Mouse (Mus musculus) CH12.LX (cell line): ENCODE results near the gene Ccdc88c. TPM values are rescaled to one million over a fixed set of nuclear protein-coding genes. Genes with fewer than 3 reads are reported as not detected.

Experiments
- DNase-seq: peaks from one replicate; pipeline ENCODE4 v3.0.0-alpha.2; 2013; ENCODE audit errors: extremely low read depth
- H3K27ac ChIP-seq: 2 replicates; pipeline ENCODE4 v1.5.1; 2012; ENCODE audit warnings: low read depth, mild to moderate bottlenecking, control low read depth, moderate library complexity; ENCODE audit not compliant: insufficient read depth
- H3K27me3 ChIP-seq: replicated peaks from 2 replicates; pipeline ENCODE3; 2012; ENCODE audit warnings: inconsistent platforms
- H3K36me3 ChIP-seq, 2 experiments: replicated peaks in 1 of 2; 2 replicates each; pipeline versions ENCODE3 to v1.6.1; 2012; ENCODE audit warnings: inconsistent platforms in 1 of 2, low read length in 1 of 2, mild to moderate bottlenecking in 1 of 2, mixed read lengths in 1 of 2, moderate library complexity in 1 of 2; ENCODE audit not compliant: control insufficient read depth in 1 of 2, insufficient read depth in 1 of 2
- H3K4me1 ChIP-seq, 2 experiments: 2 replicates each; pipeline ENCODE4 v1.6.1; 2012; ENCODE audit warnings: inconsistent platforms in 1 of 2, moderate library complexity in 1 of 2; ENCODE audit not compliant: insufficient read depth in 2 of 2, control insufficient read depth in 1 of 2
- H3K4me2 ChIP-seq: 2 replicates; pipeline ENCODE4 v1.6.1; 2012; ENCODE audit warnings: low read depth, mild to moderate bottlenecking, control low read depth; ENCODE audit not compliant: poor library complexity, insufficient read depth, severe bottlenecking
- H3K4me3 ChIP-seq, 3 experiments: fragments of 150-350 bp in 1 of 3; sonication (generic) in 1 of 3; replicated peaks in 1 of 3; 2 replicates each; pipeline versions ENCODE3 to v1.5.1; 2011 to 2012; ENCODE audit warnings: low read depth in 2 of 3, low read length in 2 of 3, mild to moderate bottlenecking in 2 of 3, moderate library complexity in 2 of 3, control low read depth in 1 of 3, improper control_type of control experiment in 1 of 3, inconsistent platforms in 1 of 3, mixed read lengths in 1 of 3; ENCODE audit not compliant: poor library complexity in 1 of 3
- H3K79me2 ChIP-seq: replicated peaks from 2 replicates; pipeline ENCODE4 v1.6.1; 2012; ENCODE audit warnings: mild to moderate bottlenecking, moderate library complexity; ENCODE audit not compliant: control insufficient read depth, poor library complexity, insufficient read depth, severe bottlenecking; ENCODE audit errors: extremely low read depth
- H3K9ac ChIP-seq: 2 replicates; pipeline ENCODE4 v1.6.1; 2012; ENCODE audit warnings: low read depth, mild to moderate bottlenecking, control low read depth, moderate library complexity; ENCODE audit not compliant: insufficient read depth
- H3K9me3 ChIP-seq: replicated peaks from 2 replicates; pipeline ENCODE3; 2012; ENCODE audit warnings: low read length, inconsistent platforms, mixed read lengths
- BHLHE40 ChIP-seq: IDR thresholded peaks from 2 replicates; pipeline ENCODE4 v1.6.1; 2011; ENCODE audit warnings: mild to moderate bottlenecking, low read depth, low read length, improper control_type of control experiment
- CHD1 ChIP-seq: IDR thresholded peaks from 2 replicates; pipeline ENCODE4 v1.6.1; 2012; ENCODE audit warnings: low read depth, low read length, improper control_type of control experiment, inconsistent platforms
- CHD2 ChIP-seq: IDR thresholded peaks from 2 replicates; pipeline ENCODE4 v1.6.1; 2011; ENCODE audit warnings: low read length, improper control_type of control experiment
- CTCF ChIP-seq, 2 experiments: IDR thresholded peaks in 1 of 2; conservative IDR thresholded peaks in 1 of 2; 2 replicates each; pipeline ENCODE4 v1.5.1; 2011 to 2012; ENCODE audit warnings: low read depth in 2 of 2, low read length in 2 of 2, improper control_type of control experiment in 1 of 2, inconsistent platforms in 1 of 2, mild to moderate bottlenecking in 1 of 2, moderate library complexity in 1 of 2
- E2F4 ChIP-seq: IDR thresholded peaks from 2 replicates; pipeline ENCODE4 v1.6.1; 2011; ENCODE audit warnings: low read depth, low read length, improper control_type of control experiment; ENCODE audit not compliant: insufficient replicate concordance
- ELF1 ChIP-seq: IDR thresholded peaks from 2 replicates; pipeline ENCODE4 v1.6.1; 2014; ENCODE audit warnings: low read depth, mild to moderate bottlenecking, inconsistent platforms, low read length, improper control_type of control experiment
- EP300 ChIP-seq: IDR thresholded peaks from 2 replicates; pipeline ENCODE4 v1.6.1; 2011; ENCODE audit warnings: low read length, improper control_type of control experiment
- ETS1 ChIP-seq: conservative IDR thresholded peaks from 2 replicates; pipeline ENCODE4 v1.6.1; 2012; ENCODE audit warnings: low read depth, mild to moderate bottlenecking, inconsistent platforms, low read length, improper control_type of control experiment, moderate library complexity
- HCFC1 ChIP-seq: IDR thresholded peaks from 2 replicates; pipeline ENCODE4 v1.6.1; 2012; ENCODE audit warnings: low read depth, mild to moderate bottlenecking, inconsistent platforms, low read length, improper control_type of control experiment
- IRF4 ChIP-seq: IDR thresholded peaks from 2 replicates; pipeline ENCODE4 v1.6.1; 2014; ENCODE audit warnings: low read depth, mild to moderate bottlenecking, inconsistent platforms, low read length, improper control_type of control experiment
- JUN ChIP-seq: IDR thresholded peaks from 2 replicates; pipeline ENCODE4 v1.6.1; 2011; ENCODE audit warnings: low read depth, mild to moderate bottlenecking, low read length, improper control_type of control experiment, moderate library complexity; ENCODE audit not compliant: insufficient read depth
- JUND ChIP-seq: conservative IDR thresholded peaks from 2 replicates; pipeline ENCODE4 v1.6.1; 2011; ENCODE audit warnings: low read depth, low read length, improper control_type of control experiment
- KAT2A ChIP-seq: IDR thresholded peaks from 2 replicates; pipeline ENCODE4 v1.6.1; 2012; ENCODE audit warnings: low read length, improper control_type of control experiment, inconsistent platforms; ENCODE audit not compliant: insufficient replicate concordance
- MAFK ChIP-seq: IDR thresholded peaks from 2 replicates; pipeline ENCODE4 v1.6.1; 2011; ENCODE audit warnings: low read length, improper control_type of control experiment; ENCODE audit not compliant: insufficient replicate concordance
- MAX ChIP-seq: IDR thresholded peaks from 2 replicates; pipeline ENCODE4 v1.6.1; 2011; ENCODE audit warnings: low read length, improper control_type of control experiment
- MEF2A ChIP-seq: IDR thresholded peaks from 2 replicates; pipeline ENCODE4 v1.6.1; 2014; ENCODE audit warnings: low read depth, mild to moderate bottlenecking, inconsistent platforms, low read length, improper control_type of control experiment, borderline replicate concordance
- MYC ChIP-seq: IDR thresholded peaks from 2 replicates; pipeline ENCODE4 v1.6.1; 2011; ENCODE audit warnings: low read depth, mild to moderate bottlenecking, improper control_type of control experiment, low read length
- NELFE ChIP-seq: IDR thresholded peaks from 2 replicates; pipeline ENCODE4 v1.6.1; 2011; ENCODE audit warnings: low read depth, low read length, improper control_type of control experiment
- POLR2A ChIP-seq: IDR thresholded peaks from 2 replicates; pipeline ENCODE4 v1.6.1; 2011; ENCODE audit warnings: low read depth, mild to moderate bottlenecking, improper control_type of control experiment, low read length
- POLR2AphosphoS2 ChIP-seq: IDR thresholded peaks from 2 replicates; pipeline ENCODE4 v1.6.1; 2011; ENCODE audit warnings: low read depth, low read length, improper control_type of control experiment
- RAD21 ChIP-seq: IDR thresholded peaks from 2 replicates; pipeline ENCODE4 v1.6.1; 2011; ENCODE audit warnings: low read depth, mild to moderate bottlenecking, low read length, improper control_type of control experiment, moderate library complexity
- RCOR1 ChIP-seq: conservative IDR thresholded peaks from 2 replicates; pipeline ENCODE4 v1.6.1; 2012; ENCODE audit warnings: low read depth, mild to moderate bottlenecking, inconsistent platforms, low read length, improper control_type of control experiment
- SIN3A ChIP-seq: IDR thresholded peaks from 2 replicates; pipeline ENCODE4 v1.6.1; 2012; ENCODE audit warnings: low read length, improper control_type of control experiment, inconsistent platforms
- SMC3 ChIP-seq: IDR thresholded peaks from 2 replicates; pipeline ENCODE4 v1.6.1; 2011; ENCODE audit warnings: low read depth, low read length, improper control_type of control experiment
- TBP ChIP-seq: conservative IDR thresholded peaks from 2 replicates; pipeline ENCODE4 v1.6.1; 2011; ENCODE audit warnings: low read depth, low read length, improper control_type of control experiment
- TCF12 ChIP-seq: IDR thresholded peaks from 2 replicates; pipeline ENCODE4 v1.6.1; 2014; ENCODE audit warnings: low read depth, mild to moderate bottlenecking, inconsistent platforms, low read length, improper control_type of control experiment
- UBTF ChIP-seq: IDR thresholded peaks from 2 replicates; pipeline ENCODE4 v1.6.1; 2012; ENCODE audit warnings: low read depth, mild to moderate bottlenecking, inconsistent platforms, low read length, improper control_type of control experiment, moderate library complexity
- USF1 ChIP-seq: IDR thresholded peaks from 2 replicates; pipeline ENCODE4 v1.6.1; 2014; ENCODE audit warnings: low read depth, mild to moderate bottlenecking, inconsistent platforms, low read length, improper control_type of control experiment
- USF2 ChIP-seq: conservative IDR thresholded peaks from 2 replicates; pipeline ENCODE4 v1.6.1; 2011; ENCODE audit warnings: low read depth, low read length, improper control_type of control experiment
- ZKSCAN1 ChIP-seq: IDR thresholded peaks from 2 replicates; pipeline ENCODE4 v1.6.1; 2012; ENCODE audit warnings: low read depth, inconsistent platforms, low read length, improper control_type of control experiment, borderline replicate concordance
- ZMIZ1 ChIP-seq: IDR thresholded peaks from 2 replicates; pipeline ENCODE4 v1.6.1; 2012; ENCODE audit warnings: low read depth, mild to moderate bottlenecking, inconsistent platforms, low read length, improper control_type of control experiment
- ZNF384 ChIP-seq: IDR thresholded peaks from 2 replicates; pipeline ENCODE4 v1.6.1; 2012; ENCODE audit warnings: low read depth, low read length, improper control_type of control experiment, inconsistent platforms
- dilution Hi-C: fragments of 300-500 bp; cut with MboI; formaldehyde crosslinking; loops from 2 replicates; pipeline ENCODE4 v1.14.3; 2020; ENCODE audit warnings: low sequenced_read_pairs; ENCODE audit not compliant: extremely low pct_unique_long_range_greater_than_20kb, extremely low pct_ligation_motif_present
- in situ Hi-C: fragments of 300-500 bp; cut with MboI; formaldehyde crosslinking; loops from 3 replicates; pipeline ENCODE4 v1.14.3; 2019; ENCODE audit warnings: low sequenced_read_pairs, low pct_ligation_motif_present, low pct_unique_long_range_greater_than_20kb, mixed read lengths
- polyA plus RNA-seq: library from polyadenylated mRNA; unstranded; fragments of >175 nt; gene quantifications from 2 replicates; pipeline ENCODE4 v1.2.1, GENCODE M21; 2012; ENCODE audit warnings: low read depth; ENCODE audit not compliant: insufficient read length
- total RNA-seq, 2 experiments: library from RNA; depleted of rRNA; stranded (reverse); fragments of 300-350 nt in 1 of 2; fragments of >200 nt in 1 of 2; gene quantifications; 2 replicates each; pipeline ENCODE4 v1.2.3; 2012 to 2014

Ccdc88c gene
- total and polyA plus RNA-seq, 3 experiments: 20.3 to 32.7 (median 24.9) TPM

- no peak for DNase-seq
- Histone ChIP-seq H3K27ac (no peak overlapping the region), H3K9me3 (no peaks in the 10 kb centered on the region), H3K27me3 (no peaks in the 10 kb centered on the region), H3K4me1 (peaks cover 4 to 47% of the 10 kb centered on the region in 2 experiments; a peak in 3 of 4 replicates), H3K4me2 (no peak overlapping the region), H3K79me2 (peaks cover 88% of the 10 kb centered on the region), H3K9ac (no peak overlapping the region), H3K36me3 (peaks cover 21 to 39% of the 10 kb centered on the region in 2 experiments), H3K4me3 (no peak overlapping the region)
- no peak for TF ChIP-seq NELFE
- no peak for TF ChIP-seq ZMIZ1
- no peak for TF ChIP-seq CHD2
- no peak for TF ChIP-seq SIN3A
- TF ChIP-seq JUN: no peak
- no peak for TF ChIP-seq MEF2A
- no peak for TF ChIP-seq IRF4
- no peak for TF ChIP-seq RCOR1
- no peak for TF ChIP-seq UBTF
- TF ChIP-seq E2F4: no peak
- no peak for TF ChIP-seq MAX
- no peak for TF ChIP-seq SMC3
- TF ChIP-seq ELF1: no peak
- no peak for TF ChIP-seq HCFC1
- TF ChIP-seq ZNF384: no peak
- TF ChIP-seq TBP: no peak
- TF ChIP-seq ETS1: no peak
- no peak for TF ChIP-seq POLR2AphosphoS2
- no peak for TF ChIP-seq EP300
- in situ Hi-C loops (no loop called here), dilution Hi-C loops (no loop called here)
Observed at GRCm38 (mm10) chr12:101077955-101078354, 49.1 kb upstream of the Ccdc88c start.

GRCm38 (mm10) chr12:101075433-101075832 is 46.6 kb upstream of the Ccdc88c start:
- DNase-seq: no peak
- Histone ChIP-seq H3K27me3 (no peaks in the 10 kb centered on the region), H3K4me1 (peaks cover 4 to 46% of the 10 kb centered on the region in 2 experiments; a peak in 3 of 4 replicates), H3K4me2 (peak overlapping the region; percentile 96), H3K9me3 (no peaks in the 10 kb centered on the region), H3K36me3 (peaks cover 15 to 40% of the 10 kb centered on the region in 2 experiments), H3K79me2 (peaks cover 86% of the 10 kb centered on the region), H3K4me3 (no peak overlapping the region), H3K9ac (peak overlapping the region; percentile 60), H3K27ac (peak overlapping the region; percentile 36; the same call in 1 of the 2 replicates)
- dilution Hi-C loops: no loop called here
- in situ Hi-C loops: no loop called here
- TF ChIP-seq NELFE (no peak), TBP (no peak), CHD1 (no peak), ZKSCAN1 (no peak), RAD21 (no peak), IRF4 (no peak), USF1 (no peak), JUND (no peak), ELF1 (no peak), SMC3 (no peak), KAT2A (no peak), SIN3A (0 out of 2 replicates have a peak, but pooled peaks have one; percentile 31), MYC (no peak), USF2 (no peak), E2F4 (no peak), MEF2A (no peak), HCFC1 (no peak), BHLHE40 (peak; percentile 71), EP300 (0 out of 2 replicates have a peak, but pooled peaks have one; percentile 6), TCF12 (no peak), ZNF384 (peak; percentile 58), CHD2 (no peak), POLR2AphosphoS2 (no peak), MAFK (no peak), POLR2A (no peak), UBTF (no peak), CTCF (conservative IDR thresholded peaks at IDR 0.05 in 1 of 2, IDR thresholded peaks at IDR 0.05 in 1 of 2; ENCODE audit: low read depth in 2 of 2, low read length in 2 of 2) (no peak), RCOR1 (no peak)
